Mouse (Mus musculus) myocyte (in vitro differentiated cells): ENCODE measurements around the gene Dhx15. TPM values are rescaled to one million over a fixed set of nuclear protein-coding genes. Genes with fewer than 3 reads are reported as not detected.

Source experiments
- H3K27me3 ChIP-seq: one replicate; pipeline ENCODE4 v1.6.1; 2011; ENCODE audit not compliant: control insufficient read depth, insufficient read depth, insufficient read length
- H3K36me3 ChIP-seq: one replicate; pipeline ENCODE4 v1.6.1; 2011; ENCODE audit not compliant: control insufficient read depth, insufficient read depth
- H3K4me2 ChIP-seq: one replicate; pipeline ENCODE4 v1.6.1; 2011; ENCODE audit warnings: low read depth, control low read depth
- H3K4me3 ChIP-seq: one replicate; pipeline ENCODE4 v1.5.1; 2011; ENCODE audit warnings: mild to moderate bottlenecking, control low read depth, moderate library complexity
- H3K79me2 ChIP-seq: one replicate; pipeline ENCODE4 v1.6.1; 2011; ENCODE audit not compliant: control insufficient read depth, insufficient read depth
- H3ac ChIP-seq: one replicate; pipeline ENCODE4 v1.6.1; 2011; ENCODE audit not compliant: control insufficient read depth, insufficient read length
- CEBPB ChIP-seq: IDR thresholded peaks from 2 replicates; pipeline ENCODE4 v1.6.1; 2011; ENCODE audit warnings: mild to moderate bottlenecking, moderate library complexity; ENCODE audit not compliant: poor library complexity, insufficient read depth, severe bottlenecking
- E2F4 ChIP-seq: IDR thresholded peaks from one replicate; pipeline ENCODE4 v1.6.1; 2011; ENCODE audit warnings: mild to moderate bottlenecking, control low read depth, moderate library complexity; ENCODE audit not compliant: insufficient read depth
- MAX ChIP-seq: IDR thresholded peaks from one replicate; pipeline ENCODE4 v1.6.1; 2011; ENCODE audit warnings: low read depth, mild to moderate bottlenecking, control low read depth
- MYOD1 ChIP-seq, 3 experiments: IDR thresholded peaks; one replicate each; pipeline ENCODE4 v1.6.1; 2011; ENCODE audit warnings: control low read depth in 2 of 3, low read depth in 2 of 3, mild to moderate bottlenecking in 2 of 3, moderate library complexity in 1 of 3; ENCODE audit not compliant: insufficient read length in 2 of 3, control insufficient read depth in 1 of 3
- MYOG ChIP-seq, 3 experiments: IDR thresholded peaks; one replicate each; pipeline ENCODE4 v1.6.1; 2011; ENCODE audit warnings: control low read depth in 2 of 3, low read depth in 2 of 3, mild to moderate bottlenecking in 2 of 3; ENCODE audit not compliant: insufficient read length in 2 of 3, control insufficient read depth in 1 of 3, insufficient read depth in 1 of 3
- POLR2A ChIP-seq: IDR thresholded peaks from one replicate; pipeline ENCODE4 v1.6.1; 2011; ENCODE audit warnings: low read depth, mild to moderate bottlenecking, control low read depth, moderate library complexity; ENCODE audit not compliant: insufficient read length
- POLR2AphosphoS2 ChIP-seq: IDR thresholded peaks from one replicate; pipeline ENCODE4 v1.6.1; 2011; ENCODE audit warnings: low read depth, control low read depth; ENCODE audit not compliant: insufficient read length
- REST ChIP-seq: IDR thresholded peaks from one replicate; pipeline ENCODE4 v1.6.1; 2011; ENCODE audit warnings: mild to moderate bottlenecking, control low read depth, moderate library complexity; ENCODE audit not compliant: insufficient read depth, insufficient read length
- SRF ChIP-seq: IDR thresholded peaks from one replicate; pipeline ENCODE4 v1.6.1; 2011; ENCODE audit warnings: low read depth; ENCODE audit not compliant: control insufficient read depth, insufficient read length
- TCF12 ChIP-seq: IDR thresholded peaks from one replicate; pipeline ENCODE4 v1.6.1; 2011; ENCODE audit warnings: mild to moderate bottlenecking, control low read depth; ENCODE audit not compliant: poor library complexity, insufficient read depth, severe bottlenecking
- TCF3 ChIP-seq: IDR thresholded peaks from one replicate; pipeline ENCODE4 v1.6.1; 2011; ENCODE audit warnings: low read depth, control low read depth; ENCODE audit not compliant: insufficient read length
- USF1 ChIP-seq: IDR thresholded peaks from one replicate; pipeline ENCODE4 v1.6.1; 2011; ENCODE audit warnings: low read depth, mild to moderate bottlenecking, control low read depth, moderate library complexity
- polyA plus RNA-seq: library from polyadenylated mRNA; unstranded; fragments of >200 nt; fragmentation: generic; extraction: Trizol; gene quantifications from one replicate; pipeline ENCODE4 v1.2.1, GENCODE M21; 2012; ENCODE audit warnings: missing spikeins

Dhx15 gene
- polyA plus RNA-seq, 1 experiment, result 39.0 TPM

GRCm38 (mm10) chr5:52188206-52188605, 2.1 kb downstream of the Dhx15 start:
- Histone ChIP-seq H3K4me3 (peak overlapping the region; percentile 83), H3ac (no peak overlapping the region)

DNA sequence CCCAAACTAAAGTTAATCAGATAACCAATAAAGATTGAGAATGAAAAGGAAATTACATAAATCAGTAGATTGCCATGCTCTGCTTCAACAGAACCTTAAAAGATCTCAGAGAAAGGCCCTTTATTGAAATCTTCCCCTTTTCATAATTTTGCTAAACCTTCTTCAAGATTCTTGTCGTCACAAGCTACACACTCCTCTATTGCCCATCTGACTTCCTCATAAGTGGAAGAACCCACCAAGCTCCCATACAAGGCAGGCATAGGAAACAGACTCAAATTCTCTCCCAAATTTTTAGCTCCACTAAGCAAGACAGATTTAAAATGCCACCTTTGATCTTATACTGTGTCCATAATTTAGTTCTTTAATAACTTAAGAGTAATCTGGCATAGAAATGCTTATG, 13.0 kb downstream of the Dhx15 start:
- Histone ChIP-seq H3K79me2 (peaks cover 99% of the 10 kb centered on the region), H3K4me3 (no peak overlapping the region), H3K36me3 (peaks cover 23% of the 10 kb centered on the region), H3ac (no peak overlapping the region), H3K4me2 (no peak overlapping the region), H3K27me3 (no peaks in the 10 kb centered on the region)
- TF ChIP-seq MYOG (IDR thresholded peaks at IDR 0.05; ENCODE audit: control insufficient read depth in 1 of 3, insufficient read depth in 1 of 3, insufficient read length in 2 of 3, low read depth in 2 of 3), result no peak
- no peak for TF ChIP-seq TCF3
- no peak for TF ChIP-seq MAX
- TF ChIP-seq CEBPB, result no peak
- no peak for TF ChIP-seq E2F4
- TF ChIP-seq REST, result no peak
- TF ChIP-seq POLR2A, result no peak
- TF ChIP-seq USF1, result no peak
- TF ChIP-seq TCF12, result no peak
- no peak for TF ChIP-seq SRF
- TF ChIP-seq MYOD1 (IDR thresholded peaks at IDR 0.05; ENCODE audit: control insufficient read depth in 1 of 3, insufficient read length in 2 of 3, low read depth in 2 of 3), result no peak

More at GRCm38 (mm10) chr5:52188206-52188605, 2.1 kb downstream of the Dhx15 start:
- no peak for TF ChIP-seq POLR2AphosphoS2
- TF ChIP-seq MYOD1 (IDR thresholded peaks at IDR 0.05; ENCODE audit: control insufficient read depth in 1 of 3, insufficient read length in 2 of 3, low read depth in 2 of 3), result peak in 1 of 3 experiments; percentile 24
- peaks cover 66% of the 10 kb centered on the region for H3K79me2 ChIP-seq
- no peaks in the 10 kb centered on the region for H3K27me3 ChIP-seq
- peaks cover 14% of the 10 kb centered on the region for H3K36me3 ChIP-seq
- H3K4me2 ChIP-seq, result peak overlapping the region; percentile 89

DNA sequence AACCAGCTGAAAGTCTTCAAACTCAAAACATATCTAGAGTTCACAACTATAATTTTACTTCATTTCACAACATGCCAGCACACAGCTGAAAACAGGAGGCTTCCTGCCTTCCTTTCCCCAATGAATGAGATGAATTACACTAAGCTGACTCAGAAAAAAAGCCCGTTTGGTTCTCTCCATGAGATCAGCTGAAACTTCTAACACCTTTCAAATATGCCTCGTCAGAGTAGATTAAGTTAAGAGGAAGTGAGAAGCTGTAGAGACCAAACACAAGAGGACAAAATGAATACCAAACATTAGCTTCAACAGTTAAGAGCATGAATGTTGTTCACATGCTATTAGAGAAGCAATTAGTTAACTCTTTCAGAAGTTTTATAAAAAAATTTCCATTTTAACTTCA, 21.8 kb downstream of the Dhx15 start:
- H3K4me3 ChIP-seq, result no peak overlapping the region
- H3ac ChIP-seq, result no peak overlapping the region
- peaks cover 64% of the 10 kb centered on the region for H3K36me3 ChIP-seq
- no peak for TF ChIP-seq MYOG (IDR thresholded peaks at IDR 0.05; ENCODE audit: control insufficient read depth in 1 of 3, insufficient read depth in 1 of 3, insufficient read length in 2 of 3, low read depth in 2 of 3)
- no peak for TF ChIP-seq E2F4
- no peak for TF ChIP-seq POLR2A
- no peak for TF ChIP-seq TCF12
- no peak for TF ChIP-seq MYOD1 (IDR thresholded peaks at IDR 0.05; ENCODE audit: control insufficient read depth in 1 of 3, insufficient read length in 2 of 3, low read depth in 2 of 3)
- no peak for TF ChIP-seq POLR2AphosphoS2
- no peak for TF ChIP-seq MAX
- no peak for TF ChIP-seq TCF3
- no peak for TF ChIP-seq CEBPB
- no peak for TF ChIP-seq REST
- no peak for TF ChIP-seq USF1
- no peak for TF ChIP-seq SRF
- no peak overlapping the region for H3K4me2 ChIP-seq
- H3K79me2 ChIP-seq, result peaks cover 84% of the 10 kb centered on the region
- no peaks in the 10 kb centered on the region for H3K27me3 ChIP-seq

- Histone ChIP-seq H3ac (no peak overlapping the region), H3K36me3 (peaks cover 34% of the 10 kb centered on the region), H3K4me3 (no peak overlapping the region), H3K27me3 (no peaks in the 10 kb centered on the region), H3K4me2 (no peak overlapping the region), H3K79me2 (peaks cover 83% of the 10 kb centered on the region)
- TF ChIP-seq MAX, result no peak
- TF ChIP-seq REST, result no peak
- TF ChIP-seq E2F4, result no peak
- TF ChIP-seq TCF3, result no peak
- no peak for TF ChIP-seq POLR2AphosphoS2
- TF ChIP-seq MYOG (IDR thresholded peaks at IDR 0.05; ENCODE audit: control insufficient read depth in 1 of 3, insufficient read depth in 1 of 3, insufficient read length in 2 of 3, low read depth in 2 of 3), result no peak
- TF ChIP-seq SRF, result no peak
- no peak for TF ChIP-seq TCF12
These were observed 41.2 kb downstream of the Dhx15 start for GRCm38 (mm10) chr5:52149138-52149537.

DNA sequence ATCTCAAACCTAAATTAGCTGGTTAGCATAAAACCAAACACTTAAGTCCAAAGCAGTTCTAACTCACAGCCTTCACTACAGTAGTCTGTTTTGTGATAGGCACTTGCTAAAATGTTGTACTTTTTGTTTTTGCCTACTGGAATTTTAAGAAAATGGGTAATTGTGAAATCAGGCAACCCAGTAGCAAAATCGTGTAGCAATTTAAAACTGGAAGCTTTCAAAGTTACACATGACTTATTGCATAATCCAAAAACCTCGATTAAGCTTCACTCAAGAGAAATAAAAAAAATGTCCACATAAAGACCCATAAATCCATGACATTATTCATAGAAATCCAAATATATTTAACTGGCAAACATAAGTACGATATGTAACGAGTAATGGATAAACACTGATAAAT, 43.2 kb downstream of the Dhx15 start:
- no peak overlapping the region for H3K4me3 ChIP-seq
- H3K4me2 ChIP-seq, result no peak overlapping the region
- H3K36me3 ChIP-seq, result peaks cover 25% of the 10 kb centered on the region
- no peak overlapping the region for H3ac ChIP-seq
- H3K27me3 ChIP-seq, result no peaks in the 10 kb centered on the region
- TF ChIP-seq MYOG (IDR thresholded peaks at IDR 0.05; ENCODE audit: control insufficient read depth in 1 of 3, insufficient read depth in 1 of 3, insufficient read length in 2 of 3, low read depth in 2 of 3), result no peak
- H3K79me2 ChIP-seq, result peaks cover 81% of the 10 kb centered on the region

DNA sequence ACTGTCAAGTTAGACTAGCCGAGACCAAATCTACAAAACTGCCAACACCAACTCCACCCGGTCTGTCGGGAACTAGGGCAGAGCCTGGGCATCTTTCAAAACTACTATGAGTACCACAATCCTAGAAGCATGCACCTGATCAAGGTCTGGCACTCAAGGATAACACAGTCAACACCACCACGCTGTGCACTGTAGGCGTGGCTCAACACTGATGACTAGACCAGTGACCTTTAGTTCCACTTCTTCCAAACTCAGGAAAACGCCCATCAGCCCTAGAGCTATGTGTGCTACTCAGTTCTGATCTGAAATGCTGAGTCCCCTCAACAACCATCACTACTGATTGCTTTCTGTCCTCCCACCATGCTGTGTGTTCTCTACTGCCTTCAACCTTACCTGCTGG, 44.6 kb downstream of the Dhx15 start:
- peaks cover 17% of the 10 kb centered on the region for H3K36me3 ChIP-seq
- TF ChIP-seq POLR2A, result no peak
- no peak for TF ChIP-seq POLR2AphosphoS2
- TF ChIP-seq MAX, result no peak
- TF ChIP-seq MYOG (IDR thresholded peaks at IDR 0.05; ENCODE audit: control insufficient read depth in 1 of 3, insufficient read depth in 1 of 3, insufficient read length in 2 of 3, low read depth in 2 of 3), result no peak
- no peak for TF ChIP-seq MYOD1 (IDR thresholded peaks at IDR 0.05; ENCODE audit: control insufficient read depth in 1 of 3, insufficient read length in 2 of 3, low read depth in 2 of 3)
- H3K27me3 ChIP-seq, result no peaks in the 10 kb centered on the region

More for the DNA sequence above, 44.6 kb downstream of the Dhx15 start:
- H3ac ChIP-seq, result no peak overlapping the region
- peaks cover 74% of the 10 kb centered on the region for H3K79me2 ChIP-seq
- H3K4me2 ChIP-seq, result no peak overlapping the region
- no peak overlapping the region for H3K4me3 ChIP-seq
